Mouse (Mus musculus): Measurements from ENCODE around the gene Tcf7l1. TPM values are rescaled to one million over a fixed set of nuclear protein-coding genes. Genes with fewer than 3 reads are reported as not detected.

Tcf7l1 gene
- 5.2 and 7.6 TPM in 2 replicates for polyA plus RNA-seq (2015; fragmentation: Nextera tagmentation; extraction: Ambion mirVana)

DNA sequence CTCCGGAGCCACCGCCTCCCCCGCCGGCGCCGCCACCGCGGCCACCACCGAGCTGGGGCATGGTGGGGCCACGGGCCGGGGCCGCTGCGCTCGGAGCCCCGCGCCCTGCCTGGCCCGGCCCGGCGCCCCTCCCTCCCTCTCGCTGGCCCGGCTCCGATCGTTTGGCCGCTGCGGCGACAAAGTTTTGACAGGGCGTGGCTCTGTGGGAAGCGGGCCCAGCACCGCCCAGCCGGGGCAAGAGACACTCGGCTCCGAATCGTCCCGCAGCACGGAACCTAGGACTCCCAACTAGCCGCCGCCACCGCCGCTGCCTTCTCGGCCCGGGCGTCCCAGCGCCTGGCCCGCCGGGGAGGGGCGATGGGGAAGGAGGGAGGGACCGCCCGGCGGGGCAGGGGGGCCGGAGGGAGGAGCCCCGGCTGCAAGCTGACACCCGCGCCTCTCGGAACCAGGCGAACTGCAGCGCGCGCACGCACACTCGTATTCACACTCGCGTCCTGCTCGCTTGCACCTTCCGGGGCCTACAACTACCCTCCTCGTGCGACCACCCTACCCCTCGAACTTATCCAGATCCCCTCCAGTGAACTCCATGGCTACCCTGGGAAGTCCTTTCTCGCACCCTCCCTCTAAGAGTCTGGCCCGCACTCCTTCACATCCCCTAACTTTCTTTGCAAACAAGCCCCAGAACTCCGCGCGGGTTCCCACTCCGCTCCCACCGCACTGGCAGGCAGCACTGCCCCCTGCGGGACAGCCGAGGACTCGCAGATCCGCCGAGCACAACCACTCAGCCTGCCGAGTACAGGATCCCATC is at the start of gene Tcf7l1:
Gene Tcf7l1, minus strand, starts transcription at position 363 of the 808 bp plus-strand sequence.

DNA sequence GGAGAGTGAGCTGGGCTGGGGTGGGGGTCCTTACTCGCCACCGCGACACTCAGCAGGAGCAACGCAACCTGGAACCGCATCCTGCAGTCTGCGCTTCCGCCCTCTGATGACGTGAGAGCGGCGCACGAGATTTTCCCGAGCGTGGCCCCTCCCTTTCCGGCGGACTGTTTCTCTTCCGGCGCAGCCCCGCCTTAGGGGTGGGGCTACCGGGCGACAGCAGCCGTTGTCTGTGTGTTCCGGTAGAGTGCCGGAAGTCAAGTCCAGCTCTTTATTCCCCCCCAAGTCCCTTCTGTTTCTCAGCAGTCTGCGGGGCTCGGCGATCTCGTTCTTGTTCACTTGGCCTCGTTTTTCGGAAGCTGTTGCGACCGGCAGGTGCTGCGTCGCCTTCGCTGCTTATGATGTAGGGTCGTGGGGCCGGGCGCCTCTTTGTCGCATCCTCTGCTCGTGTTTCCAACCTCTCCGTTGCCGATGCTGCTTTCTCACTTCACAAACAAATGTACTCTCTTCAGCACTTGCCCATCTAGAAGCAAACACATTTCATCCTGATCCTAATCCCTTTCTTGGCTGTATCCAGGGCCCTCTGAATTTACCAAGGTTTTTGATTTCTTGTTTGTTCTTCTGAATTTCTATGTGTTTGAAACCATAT is 172.3 kb downstream of the Tcf7l1 start, which contains the start of gene Tgoln1:
Gene Tgoln1, minus strand, starts transcription at position 358 of the 646 bp plus-strand sequence.

DNA sequence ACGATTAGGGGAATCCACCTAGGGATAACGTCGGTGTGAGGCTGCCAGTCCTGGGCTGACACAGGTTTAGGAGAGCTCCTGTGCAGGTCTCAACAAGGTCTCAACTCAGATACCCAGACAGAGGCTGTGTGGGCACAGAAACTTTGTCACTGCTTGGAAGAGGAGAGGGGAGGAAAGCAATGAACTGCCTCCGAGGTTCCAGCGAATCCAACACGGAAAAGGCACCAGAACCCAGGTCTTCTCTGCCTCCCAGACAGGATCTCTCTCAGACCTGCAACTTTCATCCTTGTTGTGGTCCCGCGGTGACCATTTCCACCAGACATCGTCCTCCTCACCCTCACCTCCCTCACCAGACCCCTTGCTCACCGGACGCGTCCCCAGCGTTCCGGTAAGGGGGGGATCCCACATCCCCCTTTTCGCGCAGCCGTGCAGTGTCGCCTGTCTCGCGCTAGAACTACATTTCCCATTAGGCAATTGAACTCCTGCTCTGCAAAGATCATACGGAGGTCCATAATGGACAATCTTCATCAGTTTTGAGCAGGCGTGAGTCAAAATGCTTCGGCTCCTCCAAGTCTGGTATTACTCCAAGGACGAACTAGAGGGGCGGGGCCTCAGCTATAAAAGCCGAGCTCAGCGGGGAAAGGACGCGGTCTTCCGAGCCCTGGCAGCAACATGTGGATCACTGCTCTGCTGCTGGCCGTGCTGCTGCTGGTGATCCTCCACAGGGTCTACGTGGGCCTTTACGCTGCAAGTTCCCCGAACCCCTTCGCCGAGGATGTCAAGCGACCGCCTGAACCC is 190.9 kb downstream of the Tcf7l1 start, which contains the start of the genes Elmod3 and Retsat:
Gene Elmod3, minus strand, starts transcription at position 458 of the 798 bp plus-strand sequence.
Gene Retsat, plus strand, starts transcription at position 520 of the 798 bp plus-strand sequence.

Other genes starting within 250 kb of the Tcf7l1 start
- 55.0 and 71.7 TPM in 2 replicates for gene Capg, start 244.9 kb downstream of the Tcf7l1 start, polyA plus RNA-seq (2015; fragmentation: Nextera tagmentation; extraction: Ambion mirVana)
- 5.3 and 5.7 TPM in 2 replicates for gene Elmod3, start 190.8 kb downstream of the Tcf7l1 start, polyA plus RNA-seq (2015; fragmentation: Nextera tagmentation; extraction: Ambion mirVana)
- 12.4 and 13.9 TPM in 2 replicates for gene Retsat, start 190.8 kb downstream of the Tcf7l1 start, polyA plus RNA-seq (2015; fragmentation: Nextera tagmentation; extraction: Ambion mirVana)
- 14.3 and 15.6 TPM in 2 replicates for gene Tgoln1, start 172.3 kb downstream of the Tcf7l1 start, polyA plus RNA-seq (2015; fragmentation: Nextera tagmentation; extraction: Ambion mirVana)
- 30.9 and 36.7 TPM in 2 replicates for gene Kcmf1, start 110.7 kb upstream of the Tcf7l1 start, polyA plus RNA-seq (2015; fragmentation: Nextera tagmentation; extraction: Ambion mirVana)
- 741 and 878 TPM in 2 replicates for gene Tmsb10, start 169.5 kb upstream of the Tcf7l1 start, polyA plus RNA-seq (2015; fragmentation: Nextera tagmentation; extraction: Ambion mirVana)

All from spleen, postnatal 0 days (tissue).